Mouse (Mus musculus) liver, embryonic 16.5 days (tissue): Measurements from ENCODE around the gene Gemin5. TPM values are rescaled to one million over a fixed set of nuclear protein-coding genes. Genes with fewer than 3 reads are reported as not detected.

ENCODE experiments used
- ATAC-seq: fragments of 200-750 bp; cut with Nextera tagmentation; 2 replicates; pipeline ENCODE4 v1.8.0; 2017; ENCODE audit warnings: low read depth, mild to moderate bottlenecking, moderate number of reproducible peaks, moderate library complexity
- H3K27ac ChIP-seq: fragments of 300-500 bp; sonication (generic); 2 replicates; pipeline ENCODE4 v1.5.1; 2014; ENCODE audit warnings: mild to moderate bottlenecking, low read length
- H3K27me3 ChIP-seq: fragments of 300-500 bp; sonication (generic); 2 replicates; pipeline ENCODE4 v1.6.1; 2014; ENCODE audit warnings: low read depth, low read length, mixed read lengths; ENCODE audit not compliant: control insufficient read depth, insufficient read depth
- H3K36me3 ChIP-seq: fragments of 300-500 bp; sonication (generic); 2 replicates; pipeline ENCODE4 v1.6.1; 2014; ENCODE audit warnings: mild to moderate bottlenecking; ENCODE audit not compliant: control insufficient read depth, insufficient read depth
- H3K4me1 ChIP-seq: fragments of 300-500 bp; sonication (generic); 2 replicates; pipeline ENCODE4 v1.6.1; 2014; ENCODE audit warnings: low read depth, low read length, mixed read lengths; ENCODE audit not compliant: control insufficient read depth
- H3K4me2 ChIP-seq: fragments of 300-500 bp; sonication (generic); 2 replicates; pipeline ENCODE4 v1.6.1; 2014; ENCODE audit warnings: low read depth, low read length, mixed read lengths
- H3K4me3 ChIP-seq: fragments of 300-500 bp; sonication (generic); 2 replicates; pipeline ENCODE4 v1.5.1; 2014; ENCODE audit warnings: low read depth, mild to moderate bottlenecking, low read length
- H3K9ac ChIP-seq: fragments of 300-500 bp; sonication (generic); 2 replicates; pipeline ENCODE4 v1.6.1; 2014; ENCODE audit warnings: low read depth, low read length
- H3K9me3 ChIP-seq: fragments of 300-500 bp; sonication (generic); replicated peaks from 2 replicates; pipeline ENCODE4 v1.6.1; 2016; ENCODE audit warnings: low read length; ENCODE audit not compliant: control insufficient read depth
- WGBS: fragments of 180-500 bp; shearing (Covaris S2); extraction: QIAGEN DNeasy Blood & Tissue Kit; methylation state at CpG from one replicate; pipeline ENCODE4 v1.1.7; 2014; ENCODE audit not compliant: insufficient replicate concordance; 5-methylcytosine and 5-hydroxymethylcytosine counted together
- polyA plus RNA-seq: library from polyadenylated mRNA; unstranded; fragments of >200 nt; fragmentation: Nextera tagmentation; extraction: Ambion mirVana; gene quantifications from 2 replicates; pipeline ENCODE4 v1.2.1, GENCODE M21; 2015

The Gemin5 gene
- polyA plus RNA-seq, 1 experiment from 2014 or later, result 7.2 TPM

DNA sequence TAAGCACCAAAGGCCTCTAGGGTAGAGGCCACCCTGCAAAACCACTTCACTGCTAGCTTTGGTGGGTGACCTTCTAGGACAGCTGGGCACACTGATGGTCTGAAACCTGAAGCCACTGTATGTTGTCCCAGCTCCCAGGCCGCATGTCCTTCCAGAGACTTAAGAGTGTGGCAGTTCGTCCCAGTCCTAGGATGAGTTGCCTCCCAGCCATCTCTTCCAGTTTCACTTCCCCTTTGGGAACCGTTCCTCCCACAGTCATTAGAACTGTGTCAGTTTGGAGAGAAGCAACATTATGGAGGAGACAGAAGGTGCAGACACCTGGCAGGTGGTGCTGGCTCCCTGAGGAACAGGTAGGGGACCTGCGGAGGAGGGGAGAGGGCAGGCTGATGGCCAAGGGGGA lies 75.8 kb downstream of the Gemin5 start:
- no peak for ATAC-seq
- WGBS, result 24% methylated on average over 4 of the region's 4 CpGs

DNA sequence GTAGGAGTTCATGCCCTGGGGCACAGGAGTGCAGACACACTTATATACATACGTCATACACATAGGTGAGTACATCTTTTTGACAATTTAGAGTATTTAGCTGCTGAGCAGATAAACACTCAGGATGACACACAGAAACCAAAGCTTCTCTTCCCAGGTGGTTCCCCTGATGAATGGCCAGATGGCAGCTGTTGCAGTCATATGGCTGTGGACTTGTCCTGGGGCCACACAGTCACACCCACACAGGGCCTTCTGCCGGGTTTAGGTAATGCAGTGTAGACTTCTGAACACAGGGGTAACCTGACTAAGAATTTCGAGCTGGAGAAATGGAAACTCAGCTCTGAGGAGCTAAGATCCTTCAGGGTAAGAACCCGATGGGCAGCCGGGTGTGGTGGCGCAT lies 86.6 kb downstream of the Gemin5 start:
- Histone ChIP-seq H3K4me3 (no peak overlapping the region), H3K9ac (no peak overlapping the region), H3K36me3 (no peaks in the 10 kb centered on the region), H3K9me3 (no peaks in the 10 kb centered on the region), H3K4me1 (no peaks in the 10 kb centered on the region), H3K27me3 (no peaks in the 10 kb centered on the region), H3K27ac (no peak overlapping the region), H3K4me2 (no peak overlapping the region)
- 69% methylated on average over 6 of the region's 6 CpGs for WGBS
- ATAC-seq, result no peak

More for the DNA sequence above, 75.8 kb downstream of the Gemin5 start:
- H3K27ac ChIP-seq, result no peak overlapping the region
- no peaks in the 10 kb centered on the region for H3K9me3 ChIP-seq
- no peaks in the 10 kb centered on the region; the same call in 1 of the 2 replicates for H3K4me1 ChIP-seq
- H3K4me2 ChIP-seq, result peak overlapping the region; percentile 43
- no peaks in the 10 kb centered on the region for H3K36me3 ChIP-seq
- peak overlapping the region; percentile 20 for H3K4me3 ChIP-seq
- peaks cover 12% of the 10 kb centered on the region for H3K27me3 ChIP-seq
- no peak overlapping the region for H3K9ac ChIP-seq

DNA sequence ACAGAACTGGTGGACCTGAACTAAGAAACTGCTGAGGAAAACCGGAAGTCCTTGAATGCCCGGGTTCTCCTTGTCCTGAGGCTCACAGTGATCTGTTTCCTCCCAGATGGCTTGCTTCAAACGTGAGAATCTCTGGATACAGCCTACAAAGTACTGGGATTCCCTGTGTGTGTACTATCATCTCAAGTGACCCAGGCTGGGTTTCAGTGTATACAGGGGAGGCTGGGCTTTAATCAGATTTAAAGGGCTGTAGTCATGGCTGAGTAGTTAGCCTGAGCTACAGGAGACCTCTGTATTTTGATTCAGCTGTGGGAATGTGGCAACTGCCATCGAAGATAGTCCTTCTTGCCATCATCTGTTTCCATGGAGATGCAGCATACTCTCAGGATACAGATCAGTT lies 91.1 kb downstream of the Gemin5 start:
- no peaks in the 10 kb centered on the region for H3K4me1 ChIP-seq
- H3K27me3 ChIP-seq, result no peaks in the 10 kb centered on the region
- no peaks in the 10 kb centered on the region for H3K9me3 ChIP-seq
- H3K9ac ChIP-seq, result no peak overlapping the region
- H3K36me3 ChIP-seq, result no peaks in the 10 kb centered on the region
- H3K4me2 ChIP-seq, result no peak overlapping the region
- ATAC-seq, result no peak
- H3K4me3 ChIP-seq, result no peak overlapping the region
- H3K27ac ChIP-seq, result no peak overlapping the region
- WGBS, result 62% methylated on average over 4 of the region's 4 CpGs

DNA sequence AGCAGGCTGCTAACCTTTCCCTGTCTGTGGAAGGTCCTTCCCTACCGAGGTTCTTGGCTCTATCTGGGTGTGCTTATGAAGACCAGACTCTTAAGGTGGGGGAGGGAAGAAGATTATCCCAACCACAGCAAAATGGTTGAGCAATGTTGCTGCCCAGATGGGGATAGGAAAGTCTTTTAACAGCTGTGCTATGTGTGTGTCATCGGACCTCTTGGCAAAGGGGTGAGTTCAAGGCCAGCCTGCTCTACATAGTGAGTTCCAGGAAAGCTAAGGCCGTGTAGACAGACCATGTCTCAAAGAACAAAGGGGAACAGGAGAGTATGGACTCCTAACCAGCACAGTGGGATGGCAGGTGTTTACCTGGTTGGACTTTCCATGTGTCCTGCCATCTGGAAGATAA lies 95.4 kb downstream of the Gemin5 start:
- Histone ChIP-seq H3K9me3 (no peaks in the 10 kb centered on the region), H3K9ac (no peak overlapping the region), H3K27ac (no peak overlapping the region), H3K4me1 (no peaks in the 10 kb centered on the region), H3K27me3 (no peaks in the 10 kb centered on the region), H3K4me2 (no peak overlapping the region), H3K36me3 (no peaks in the 10 kb centered on the region), H3K4me3 (no peak overlapping the region)
- no peak for ATAC-seq
- 62% methylated on average over 3 of the region's 3 CpGs for WGBS

Other genes starting within 250 kb of the Gemin5 start
- 14.2 and 14.9 TPM in 2 replicates for gene Larp1, start 159.5 kb downstream of the Gemin5 start, polyA plus RNA-seq
- gene Gm12248, start 75.4 kb downstream of the Gemin5 start, polyA plus RNA-seq, result not detected in 2 replicates
- 30.1 and 30.2 TPM in 2 replicates for gene Cnot8, start 64.4 kb downstream of the Gemin5 start, polyA plus RNA-seq
- gene Mrpl22, start 3.1 kb upstream of the Gemin5 start, polyA plus RNA-seq, result 74.9 and 83.3 TPM in 2 replicates
- 7.7 and 9.6 TPM in 2 replicates for gene Igtp, start 31.0 kb upstream of the Gemin5 start, polyA plus RNA-seq
- gene Irgm2, start 31.1 kb upstream of the Gemin5 start, polyA plus RNA-seq, result 5.5 and 6.8 TPM in 2 replicates
- gene 4930438A08Rik, start 106.3 kb upstream of the Gemin5 start, polyA plus RNA-seq, result 2.5 and 3.2 TPM in 2 replicates
- 9.8 and 10.1 TPM in 2 replicates for gene Zfp692, start 138.5 kb upstream of the Gemin5 start, polyA plus RNA-seq
- 33.8 and 36.6 TPM in 2 replicates for gene Zfp672, start 161.8 kb upstream of the Gemin5 start, polyA plus RNA-seq
- gene Sh3bp5l, start 162.2 kb upstream of the Gemin5 start, polyA plus RNA-seq, result 16.8 and 17.0 TPM in 2 replicates
- 0.16 and 12.0 TPM in 2 replicates for gene Lypd8, start 210.5 kb upstream of the Gemin5 start, polyA plus RNA-seq